Mouse (Mus musculus) limb, embryonic 14.5 days (tissue): Measurements from ENCODE around the gene Sympk. TPM values are rescaled to one million over a fixed set of nuclear protein-coding genes. Genes with fewer than 3 reads are reported as not detected.
"Not testable (repeated sequence)": the region's sequence is repeated elsewhere in the genome, so short reads cannot be mapped to it uniquely, and the experiment has no call there.

ENCODE experiments used
- ATAC-seq: fragments of 200-750 bp; cut with Nextera tagmentation; 2 replicates; pipeline ENCODE4 v1.8.0; 2017; ENCODE audit warnings: low read depth, moderate number of reproducible peaks, moderate TSS enrichment; ENCODE audit not compliant: low FRiP score
- DNase-seq: peaks from one replicate; pipeline ENCODE4 v3.0.0-alpha.2; 2015; ENCODE audit warnings: low spot score
- H3K27ac ChIP-seq: fragments of 300-500 bp; sonication (generic); replicated peaks from 2 replicates; pipeline ENCODE4 v1.5.1; 2014; ENCODE audit warnings: low read depth, mild to moderate bottlenecking, low read length, moderate library complexity, mixed read lengths
- H3K27me3 ChIP-seq: fragments of 300-500 bp; sonication (generic); 2 replicates; pipeline ENCODE4 v1.6.1; 2014; ENCODE audit warnings: low read length, mixed read lengths; ENCODE audit not compliant: control insufficient read depth, insufficient read depth
- H3K36me3 ChIP-seq: fragments of 300-500 bp; sonication (generic); 2 replicates; pipeline ENCODE4 v1.6.1; 2014; ENCODE audit warnings: mild to moderate bottlenecking, low read length, moderate library complexity, mixed read lengths; ENCODE audit not compliant: control insufficient read depth, insufficient read depth
- H3K4me1 ChIP-seq: fragments of 300-500 bp; sonication (generic); 2 replicates; pipeline ENCODE4 v1.6.1; 2014; ENCODE audit warnings: antibody characterized with exemption, low read length, mixed read lengths; ENCODE audit not compliant: control insufficient read depth, insufficient read depth
- H3K4me2 ChIP-seq: fragments of 300-500 bp; sonication (generic); replicated peaks from 2 replicates; pipeline ENCODE4 v1.6.1; 2014; ENCODE audit warnings: low read depth, mild to moderate bottlenecking, low read length, moderate library complexity; ENCODE audit not compliant: severe bottlenecking
- H3K4me3 ChIP-seq: fragments of 300-500 bp; sonication (generic); replicated peaks from 2 replicates; pipeline ENCODE4 v1.5.1; 2014; ENCODE audit warnings: low read length
- H3K9ac ChIP-seq: fragments of 300-500 bp; sonication (generic); 2 replicates; pipeline ENCODE4 v1.6.1; 2014; ENCODE audit warnings: mild to moderate bottlenecking, low read depth, low read length, moderate library complexity; ENCODE audit not compliant: severe bottlenecking
- H3K9me3 ChIP-seq: fragments of 300-500 bp; sonication (generic); 2 replicates; pipeline ENCODE4 v1.6.1; 2016; ENCODE audit warnings: low read length; ENCODE audit not compliant: control insufficient read depth
- POLR2A ChIP-seq: fragments of 200-500 bp; IDR thresholded peaks from 2 replicates; pipeline ENCODE4 v1.8.0; 2012; ENCODE audit warnings: inconsistent platforms, mild to moderate bottlenecking, moderate library complexity, borderline replicate concordance; ENCODE audit not compliant: insufficient read depth, insufficient read length; ENCODE audit errors: extremely low read depth
- WGBS: fragments of 180-500 bp; shearing (Covaris S2); extraction: QIAGEN DNeasy Blood & Tissue Kit; methylation state at CpG from one replicate; pipeline ENCODE4 v1.1.7; 2014; 5-methylcytosine and 5-hydroxymethylcytosine counted together
- polyA plus RNA-seq, 2 experiments: library from polyadenylated mRNA; depleted of rRNA in 1 of 2; stranded (reverse) in 1 of 2; unstranded in 1 of 2; fragments of >200 nt; fragmentation: Nextera tagmentation in 1 of 2; extraction: Ambion mirVana in 1 of 2; gene quantifications; 2 replicates each; pipeline versions ENCODE4 v1.2.1 to v1.2.3; 2012 to 2014

The Sympk gene
- polyA plus RNA-seq, 2 experiments, result 23.0 to 97.0 TPM

DNA sequence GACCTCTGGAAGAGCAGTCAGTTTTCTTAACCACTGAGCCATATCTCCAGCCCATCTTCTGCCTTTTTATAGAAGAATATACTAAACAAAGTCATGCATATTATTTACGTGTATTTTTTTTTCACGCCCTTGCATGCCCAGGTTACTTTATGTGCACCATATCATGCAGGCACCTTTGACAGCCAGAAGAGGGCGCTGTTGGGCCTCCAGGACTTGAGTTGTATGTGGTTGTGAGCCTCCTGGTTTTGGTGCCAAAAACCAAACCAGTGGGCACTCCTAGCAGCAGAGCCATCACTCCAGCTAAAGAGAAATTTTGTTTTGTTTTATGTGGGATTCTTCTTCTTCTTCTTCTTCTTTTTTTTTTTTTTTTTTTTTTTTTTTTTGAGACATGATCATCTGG lies 45.3 kb downstream of the Sympk start:
- 41% methylated on average over 3 of the region's 3 CpGs for WGBS
- TF ChIP-seq POLR2A, result no peak
- H3K4me2 ChIP-seq, result no peak overlapping the region
- no peak overlapping the region for H3K4me3 ChIP-seq
- no peak overlapping the region for H3K9ac ChIP-seq
- no peaks in the 10 kb centered on the region for H3K4me1 ChIP-seq
- no peak for DNase-seq
- no peak for ATAC-seq
- no peak overlapping the region for H3K27ac ChIP-seq
- H3K9me3 ChIP-seq, result no peaks in the 10 kb centered on the region
- peaks cover 28% of the 10 kb centered on the region for H3K27me3 ChIP-seq
- no peaks in the 10 kb centered on the region for H3K36me3 ChIP-seq

DNA sequence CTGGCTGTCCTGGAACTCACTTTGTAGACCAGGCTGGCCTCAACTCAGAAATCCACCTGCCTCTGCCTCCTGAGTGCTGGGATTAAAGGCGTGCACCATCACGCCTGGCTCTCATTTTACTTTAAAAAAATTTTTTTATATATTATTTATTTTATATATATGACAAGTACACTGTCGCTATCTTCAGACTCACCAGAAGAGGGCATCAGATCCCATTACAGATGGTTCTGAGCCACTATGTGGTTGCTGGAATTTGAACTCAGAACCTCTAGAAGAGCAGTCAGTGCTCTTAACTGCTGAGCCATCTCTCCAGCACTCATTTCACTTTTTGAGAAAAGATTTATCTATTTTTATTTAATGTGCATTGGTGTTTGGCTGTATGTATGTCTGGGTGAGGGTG lies 46.8 kb downstream of the Sympk start:
- not testable (repeated sequence) for H3K36me3 ChIP-seq, H3K4me3 ChIP-seq, H3K4me1 ChIP-seq, ATAC-seq, H3K27ac ChIP-seq, H3K9ac ChIP-seq, H3K9me3 ChIP-seq, DNase-seq, H3K4me2 ChIP-seq
- 53% methylated on average over 3 of the region's 3 CpGs for WGBS
- H3K27me3 ChIP-seq, result peaks cover 13% of the 10 kb centered on the region

DNA sequence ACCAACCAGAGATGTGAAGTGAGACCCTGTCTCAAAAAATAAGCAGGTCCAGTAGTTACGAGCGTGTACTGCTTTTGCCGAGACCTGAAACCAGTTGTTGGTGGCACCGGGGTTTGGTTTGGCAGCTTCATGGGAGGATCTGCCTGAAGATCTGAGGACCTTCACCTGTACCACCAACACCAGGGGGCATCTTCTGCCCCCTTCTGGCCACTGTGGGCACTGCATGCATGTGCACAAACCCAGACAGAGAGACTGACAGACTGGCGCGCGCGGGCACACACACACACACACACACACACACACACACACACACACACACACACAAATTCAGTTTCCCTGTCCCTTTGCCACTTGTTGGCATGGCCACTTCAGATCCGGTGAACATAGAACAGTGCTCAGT lies 49.3 kb downstream of the Sympk start:
- WGBS, result 86% methylated on average over 9 of the region's 9 CpGs
- H3K9ac ChIP-seq, result no peak overlapping the region
- H3K27ac ChIP-seq, result no peak overlapping the region
- peaks cover 13% of the 10 kb centered on the region for H3K4me1 ChIP-seq
- DNase-seq (no peak), ATAC-seq (no peak)
- no peaks in the 10 kb centered on the region for H3K27me3 ChIP-seq
- no peak overlapping the region for H3K4me3 ChIP-seq
- peaks cover 6% of the 10 kb centered on the region for H3K36me3 ChIP-seq
- TF ChIP-seq POLR2A, result no peak
- no peak overlapping the region for H3K4me2 ChIP-seq
- H3K9me3 ChIP-seq, result no peaks in the 10 kb centered on the region

DNA sequence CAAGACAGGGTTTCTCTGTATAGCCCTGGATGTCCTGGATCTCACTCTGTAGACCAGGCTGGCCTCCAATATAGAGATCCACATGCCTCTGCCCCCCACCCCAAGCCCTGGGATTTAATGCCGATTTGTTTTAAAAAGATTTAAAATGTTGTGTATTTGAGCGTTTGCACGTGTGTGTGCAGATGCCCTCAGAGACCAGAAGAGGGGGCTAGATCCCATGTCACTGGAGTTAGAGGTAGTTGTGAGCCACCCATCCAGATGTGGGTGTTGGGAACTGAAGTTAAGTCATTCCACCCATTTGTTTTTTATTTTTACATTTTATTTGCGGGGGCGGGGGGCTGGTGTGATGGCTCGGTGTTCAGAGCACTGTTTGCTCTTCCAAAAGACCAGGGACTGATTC lies 50.3 kb downstream of the Sympk start:
- no peak for TF ChIP-seq POLR2A
- Histone ChIP-seq H3K27ac (no peak overlapping the region), H3K36me3 (peaks cover 16% of the 10 kb centered on the region), H3K4me1 (peaks cover 13% of the 10 kb centered on the region), H3K9ac (no peak overlapping the region), H3K27me3 (no peaks in the 10 kb centered on the region), H3K4me3 (no peak overlapping the region), H3K4me2 (no peak overlapping the region), H3K9me3 (no peaks in the 10 kb centered on the region)
- ATAC-seq (no peak), DNase-seq (no peak)
- WGBS, result 91% methylated on average over 6 of the region's 6 CpGs

DNA sequence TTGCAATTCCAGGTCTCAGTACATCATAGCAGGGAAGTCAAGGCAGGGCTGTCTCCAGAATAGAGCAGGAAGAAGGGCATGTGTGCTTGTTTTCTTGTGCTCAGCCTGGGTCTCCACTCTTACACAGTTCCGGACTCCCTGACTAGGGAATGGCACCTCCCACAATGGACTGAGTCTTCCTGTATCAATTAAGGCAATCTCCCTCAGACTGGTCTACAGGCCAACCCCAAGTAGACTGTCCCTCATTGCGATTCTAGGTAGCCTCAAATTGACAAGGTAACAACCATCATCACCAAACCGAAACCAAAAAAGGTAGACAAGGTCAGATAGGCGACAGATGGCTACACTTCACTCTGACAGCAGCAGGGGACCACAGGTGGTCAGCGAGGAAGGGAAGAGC lies 51.1 kb downstream of the Sympk start:
- TF ChIP-seq POLR2A, result no peak
- H3K4me3 ChIP-seq, result peak overlapping the region; percentile 94
- no peak overlapping the region for H3K27ac ChIP-seq
- H3K27me3 ChIP-seq, result no peaks in the 10 kb centered on the region
- H3K9ac ChIP-seq, result no peak overlapping the region
- no peaks in the 10 kb centered on the region for H3K9me3 ChIP-seq
- peak overlapping the region; percentile 52 for H3K4me2 ChIP-seq
- no peak for ATAC-seq
- 57% methylated on average over 5 of the region's 5 CpGs for WGBS
- DNase-seq, result no peak
- peaks cover 23% of the 10 kb centered on the region for H3K36me3 ChIP-seq
- H3K4me1 ChIP-seq, result peaks cover 13% of the 10 kb centered on the region

DNA sequence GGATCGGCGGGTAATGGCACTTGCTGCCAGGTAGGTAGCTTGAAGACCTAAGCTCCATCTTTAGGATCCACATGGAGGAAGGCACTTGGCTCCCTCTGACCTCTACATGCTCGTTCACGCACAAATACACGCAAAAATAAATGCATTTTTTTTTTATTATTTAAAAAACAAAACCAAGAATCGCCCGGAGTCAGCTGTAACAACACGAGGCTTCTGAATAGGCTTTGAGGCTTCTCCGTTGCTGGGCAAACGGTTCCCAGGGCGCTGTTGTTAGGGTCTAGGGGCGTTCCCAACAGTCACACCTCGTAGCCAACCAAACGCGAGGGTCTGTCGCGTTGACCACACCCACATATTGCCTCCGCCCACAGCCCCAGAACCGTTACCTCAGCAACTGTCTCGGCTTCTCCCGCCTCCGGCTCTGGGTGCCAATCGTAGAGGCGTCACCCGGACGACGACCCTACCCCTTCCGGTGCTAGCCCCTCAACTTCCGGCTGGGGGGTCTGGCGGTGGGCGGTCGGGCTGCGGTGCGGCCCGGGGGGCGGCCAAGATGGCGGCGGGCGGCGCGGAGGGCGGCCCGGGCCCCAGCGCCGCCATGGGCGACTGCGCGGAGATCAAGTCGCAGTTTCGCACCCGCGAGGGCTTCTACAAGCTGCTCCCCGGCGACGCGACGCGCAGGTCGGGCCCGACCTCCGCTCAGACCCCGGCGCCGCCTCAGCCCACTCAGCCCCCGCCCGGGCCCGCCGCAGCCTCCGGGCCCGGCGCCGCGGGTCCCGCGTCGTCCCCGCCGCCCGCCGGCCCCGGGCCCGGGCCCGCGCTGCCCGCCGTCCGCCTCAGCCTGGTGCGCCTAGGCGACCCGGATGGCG lies 51.8 kb downstream of the Sympk start, which contains the start of gene Dmwd:
Gene Dmwd (plus strand): TSS at position 505 of the 863 bp plus-strand sequence.
- peak; percentile 81; the same call in 1 of the 2 replicates for TF ChIP-seq POLR2A
- WGBS, result under 1% methylated on average over 58 of the region's 91 CpGs

More for the DNA sequence above, 51.8 kb downstream of the Sympk start, which contains the start of gene Dmwd:
- peak within 1 kb of the TSS; percentile 94 for H3K9ac ChIP-seq
- H3K36me3 ChIP-seq, result peaks cover 30% of the 10 kb centered on the region
- peak within 1 kb of the TSS; percentile 94 for H3K4me3 ChIP-seq
- peaks cover 13% of the 10 kb centered on the region for H3K4me1 ChIP-seq
- H3K27me3 ChIP-seq, result no peaks in the 10 kb centered on the region
- peak within 1 kb of the TSS; percentile 82 for H3K27ac ChIP-seq
- peak; percentile 99 for DNase-seq
- H3K4me2 ChIP-seq, result peak within 1 kb of the TSS; percentile 87
- ATAC-seq, result peak; percentile 99
- no peaks in the 10 kb centered on the region for H3K9me3 ChIP-seq
